Mouse (Mus musculus) thymus, postnatal 0 days (tissue): Measurements from ENCODE around the gene Snta1. TPM values are rescaled to one million over a fixed set of nuclear protein-coding genes. Genes with fewer than 3 reads are reported as not detected.

Experiments
- DNase-seq: peaks from one replicate; pipeline ENCODE4 v3.0.0-alpha.2; 2015; ENCODE audit warnings: low spot score
- polyA plus RNA-seq: library from polyadenylated mRNA; unstranded; fragments of >200 nt; fragmentation: Nextera tagmentation; extraction: Ambion mirVana; gene quantifications from 2 replicates; pipeline ENCODE4 v1.2.1, GENCODE M21; 2015

Gene Snta1
- 2.6 TPM in 2 replicates for polyA plus RNA-seq

GRCm38 (mm10) chr2:154407643-154408445 lies at the start of gene Snta1:
Gene Snta1 (minus strand): TSS chr2:154408099.
- DNase-seq, result peak; percentile 59

DNA sequence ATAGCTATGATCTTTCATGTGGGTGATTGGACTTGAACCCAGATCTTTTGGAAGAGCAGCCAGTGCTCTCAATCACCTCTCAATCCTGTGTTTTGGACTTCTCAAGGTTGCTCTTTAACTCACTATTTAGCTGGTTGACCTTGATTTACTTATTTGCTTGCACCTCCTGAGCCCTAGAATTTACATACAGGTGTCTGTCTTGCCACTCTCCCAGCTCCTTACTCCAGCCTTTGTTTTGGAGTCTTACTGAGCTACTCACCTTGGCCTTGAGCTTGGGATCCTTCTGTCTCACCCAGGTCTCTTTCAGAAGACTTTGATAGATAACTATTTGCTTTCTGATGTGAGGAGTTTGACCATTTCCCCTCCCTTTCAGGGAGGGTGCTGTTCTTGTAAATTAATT lies 48.7 kb upstream of the Snta1 start:
- DNase-seq, result no peak

DNA sequence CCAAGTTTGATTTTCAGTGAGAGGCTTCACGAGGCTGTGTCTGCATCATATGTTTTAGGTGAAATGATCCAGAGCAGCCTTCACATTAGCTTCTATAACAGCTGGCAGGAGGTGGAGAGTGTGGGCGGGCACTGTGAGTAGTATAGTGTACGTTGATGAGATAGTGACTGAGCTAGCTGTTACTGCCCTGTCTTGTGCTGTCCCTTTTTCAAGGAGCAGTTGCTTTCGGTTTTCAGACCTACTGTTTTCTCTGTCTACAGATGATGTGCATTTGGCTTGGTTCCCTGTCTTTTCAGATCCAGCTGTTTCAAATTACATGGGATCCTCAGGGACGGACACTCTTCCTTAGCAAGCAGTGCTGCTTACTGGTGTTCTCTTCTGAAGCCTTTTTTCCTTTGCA lies 47.9 kb upstream of the Snta1 start:
- no peak for DNase-seq

- no peak for DNase-seq
These were observed 46.7 kb upstream of the Snta1 start for GRCm38 (mm10) chr2:154454605-154455004.

GRCm38 (mm10) chr2:154454099-154454498 lies 46.2 kb upstream of the Snta1 start:
- DNase-seq, result no peak

- no peak for DNase-seq
These were observed 45.1 kb upstream of the Snta1 start for GRCm38 (mm10) chr2:154452951-154453350.

GRCm38 (mm10) chr2:154448633-154449032 lies 40.7 kb upstream of the Snta1 start:
- DNase-seq, result no peak

DNA sequence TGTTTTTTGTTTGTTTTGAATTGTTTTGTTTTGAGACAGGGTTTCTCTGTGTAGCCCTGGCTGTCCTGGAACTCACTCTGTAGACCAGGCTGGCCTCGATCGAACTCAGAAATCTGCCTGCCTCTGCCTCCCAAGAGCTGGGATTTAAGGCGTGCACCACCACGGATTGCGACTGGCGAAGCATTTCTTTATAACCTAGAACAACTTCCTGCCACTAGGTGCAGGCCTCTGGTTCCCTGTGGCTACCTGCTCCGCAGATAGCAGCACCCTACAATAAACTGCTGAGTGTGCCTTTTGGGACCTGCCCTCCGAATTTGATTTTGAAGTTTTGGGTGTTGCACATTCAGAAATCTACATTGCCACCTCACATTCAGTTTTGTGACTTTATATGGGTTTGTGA lies 39.9 kb upstream of the Snta1 start:
- DNase-seq, result no peak

GRCm38 (mm10) chr2:154440453-154440852 lies 32.6 kb upstream of the Snta1 start:
- no peak for DNase-seq

DNA sequence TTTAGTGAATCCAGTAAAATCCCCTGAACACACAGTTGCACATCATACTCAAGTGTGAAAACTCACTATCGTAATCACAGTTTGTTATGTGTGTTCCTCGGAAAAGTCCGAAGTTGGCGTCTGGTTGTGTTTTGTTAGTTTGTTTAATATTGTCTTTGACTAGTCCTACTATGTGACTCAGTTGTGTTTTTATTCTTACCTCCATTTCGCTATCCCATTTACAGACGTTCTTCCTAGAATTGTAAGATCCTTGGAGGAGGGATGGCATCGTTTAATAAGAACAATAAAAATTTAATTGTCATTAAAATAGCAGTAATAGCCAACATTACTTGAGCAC lies 29.3 kb upstream of the Snta1 start:
- DNase-seq, result no peak

- peak; percentile 28 for DNase-seq
These were observed 28.7 kb upstream of the Snta1 start, which contains the start of gene Cbfa2t2 for GRCm38 (mm10) chr2:154436458-154437190. Gene Cbfa2t2 (plus strand): TSS chr2:154436481.

DNA sequence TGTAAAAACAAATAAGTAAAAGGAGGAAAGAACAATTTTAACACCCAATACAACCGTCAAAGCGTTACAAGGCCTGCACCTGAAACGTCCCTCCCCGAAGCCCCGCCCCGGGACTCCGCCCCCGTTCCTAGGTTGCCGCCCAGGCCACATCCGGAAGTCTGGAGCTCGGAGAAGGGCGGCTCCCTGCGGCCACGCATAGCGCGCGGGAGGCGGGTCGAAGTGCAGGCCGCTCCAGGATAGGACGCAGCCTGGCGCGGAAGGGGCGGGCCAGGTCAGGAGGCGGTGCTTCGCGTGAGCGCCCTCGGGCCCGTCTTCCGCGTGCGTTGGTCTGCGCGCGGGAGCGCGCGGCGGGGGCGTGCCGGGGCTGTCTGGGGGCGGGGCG lies 28.2 kb upstream of the Snta1 start:
- DNase-seq, result peak; percentile 99

- no peak for DNase-seq
These were observed 26.8 kb upstream of the Snta1 start for GRCm38 (mm10) chr2:154434690-154435089.

DNA sequence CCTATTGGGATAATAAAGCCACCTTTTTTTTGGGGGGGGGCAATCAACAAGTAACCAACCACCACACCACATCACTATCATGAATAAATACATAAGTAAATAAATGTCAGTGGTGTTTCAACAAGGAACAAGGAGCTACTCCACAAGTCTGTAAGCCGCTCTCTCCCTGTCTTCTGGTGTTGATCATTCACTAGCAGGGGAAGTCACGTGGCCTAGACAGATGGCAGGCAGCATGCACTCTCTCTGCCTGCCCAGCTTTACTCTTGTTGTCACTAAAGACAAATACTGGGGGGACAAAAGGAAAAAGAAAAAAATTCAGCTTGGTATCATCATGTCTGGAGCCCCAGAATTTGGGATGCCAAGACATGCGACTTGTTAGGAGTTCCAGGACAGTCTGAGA lies 25.5 kb upstream of the Snta1 start:
- DNase-seq, result peak; percentile 10

GRCm38 (mm10) chr2:154432696-154433095 lies 24.8 kb upstream of the Snta1 start:
- no peak for DNase-seq

GRCm38 (mm10) chr2:154430566-154430965 lies 22.7 kb upstream of the Snta1 start:
- no peak for DNase-seq

- no peak for DNase-seq
These were observed 20.0 kb upstream of the Snta1 start for GRCm38 (mm10) chr2:154427853-154428360.

DNA sequence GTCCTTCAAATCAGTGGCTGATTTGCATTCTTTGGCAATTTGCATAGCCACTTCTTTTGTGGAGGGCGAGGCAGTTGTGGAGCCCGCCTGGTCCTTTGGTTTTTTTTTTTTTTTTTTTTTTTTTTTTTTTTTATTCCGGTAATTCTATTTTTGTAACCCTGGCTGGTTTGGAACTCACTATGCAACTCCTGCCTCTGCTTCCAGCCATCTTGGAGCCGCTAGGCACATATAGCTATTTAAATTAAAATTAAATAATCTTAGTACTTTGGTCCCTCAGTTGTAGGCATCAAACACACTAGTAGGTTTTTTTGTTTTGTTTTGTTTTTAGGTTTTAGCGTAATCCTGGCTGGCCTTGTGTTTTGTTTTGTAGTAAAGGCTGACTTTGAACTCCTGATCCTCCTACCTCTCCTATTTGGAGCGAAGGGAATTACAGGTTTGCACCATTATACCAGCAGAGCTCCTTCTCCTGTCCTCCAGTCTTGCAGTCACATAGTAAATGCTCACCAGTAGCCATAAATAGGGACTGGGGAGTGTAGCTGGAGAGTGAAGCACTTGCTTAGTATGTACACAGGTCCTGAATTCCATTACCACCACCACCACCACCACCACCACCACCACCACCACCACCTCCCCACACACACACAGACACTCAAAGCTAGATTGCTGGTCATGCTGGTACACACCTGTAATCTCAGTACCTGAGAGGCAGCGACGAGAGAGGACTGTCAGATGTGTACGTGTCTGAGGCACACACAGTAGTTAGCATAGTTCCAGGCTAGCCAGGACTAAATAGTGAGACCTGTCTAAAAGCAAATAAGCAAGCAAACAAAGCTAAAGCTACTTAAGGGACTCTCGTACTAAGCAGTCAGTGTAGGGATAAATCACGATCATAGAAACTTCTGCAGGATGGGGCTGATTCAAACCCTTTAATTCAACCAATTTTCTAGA lies 19.3 kb upstream of the Snta1 start:
- no peak for DNase-seq

DNA sequence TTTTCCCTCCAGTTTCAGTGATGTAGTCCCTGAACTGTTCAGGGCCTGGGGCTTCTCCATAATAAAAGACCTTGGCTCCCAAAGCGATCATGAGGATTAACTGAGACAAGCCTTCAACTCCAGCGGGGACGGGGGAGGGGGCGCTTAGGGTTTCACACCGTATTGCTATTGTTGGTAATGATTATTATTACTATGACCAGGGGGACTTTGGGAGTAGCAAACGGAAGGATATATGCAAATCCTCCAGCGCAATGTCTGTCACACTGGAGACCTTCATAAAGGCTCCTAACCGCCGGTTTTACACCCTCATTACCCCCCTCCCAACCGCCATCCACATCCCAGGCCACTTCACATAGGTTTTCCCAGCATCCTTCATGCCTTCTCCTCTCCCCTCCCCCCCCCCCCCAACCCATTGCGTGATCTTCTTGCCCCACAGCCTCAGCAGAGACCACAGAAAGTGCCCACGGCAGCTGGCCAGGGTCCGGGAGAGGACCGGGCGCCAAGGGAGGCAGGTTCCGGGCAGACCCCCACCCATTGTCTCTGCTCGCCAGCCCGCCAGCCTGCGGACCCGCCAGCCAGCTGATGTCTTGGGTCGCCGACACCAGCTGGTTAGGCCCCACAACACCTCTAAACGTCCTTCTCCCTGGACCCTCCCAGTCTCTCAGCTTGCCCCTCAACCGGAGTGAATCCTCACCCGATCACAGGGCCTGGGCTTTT lies 18.4 kb upstream of the Snta1 start:
- DNase-seq, result no peak

DNA sequence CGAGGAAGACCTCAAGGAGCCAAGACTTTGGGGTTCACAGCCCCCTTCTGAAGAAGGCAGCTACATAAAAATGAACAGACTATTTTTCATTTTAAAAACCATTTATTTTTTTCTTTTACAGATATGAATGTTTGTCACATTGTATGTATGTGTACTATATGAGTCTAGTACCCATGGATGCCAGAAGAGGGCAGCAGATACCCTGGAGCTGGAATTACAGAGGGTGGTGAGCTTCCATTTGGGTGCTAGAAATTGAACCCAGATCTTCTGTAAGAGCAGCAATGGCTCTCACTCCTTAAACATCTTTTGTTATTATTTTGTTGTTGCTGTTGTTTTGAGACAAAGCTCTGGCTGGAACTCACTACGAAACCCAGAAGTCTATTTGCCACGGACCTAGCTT lies 17.6 kb upstream of the Snta1 start:
- no peak for DNase-seq

DNA sequence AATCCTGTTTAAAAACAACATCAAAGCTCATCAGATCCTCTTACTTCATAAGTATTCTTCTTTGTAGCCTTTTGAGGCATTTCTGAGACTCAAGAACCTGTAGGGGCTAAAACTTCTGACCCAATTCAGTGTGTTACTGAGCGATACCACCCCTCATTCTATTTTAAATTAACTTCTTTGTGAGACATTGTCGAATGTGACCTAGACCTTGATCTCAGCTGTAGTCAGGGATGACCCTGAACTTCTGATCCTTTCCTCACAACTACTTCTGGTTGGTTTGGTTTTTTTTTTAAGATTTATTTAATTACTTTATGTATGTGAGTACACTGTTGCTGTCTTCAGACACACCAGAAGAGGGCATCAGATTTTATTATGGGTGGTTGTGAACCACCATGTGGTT lies 15.6 kb upstream of the Snta1 start:
- no peak for DNase-seq
